Mouse (Mus musculus) kidney, postnatal 0 days (tissue): Measurements from ENCODE around the gene Rnft1. TPM values are rescaled to one million over a fixed set of nuclear protein-coding genes. Genes with fewer than 3 reads are reported as not detected.
A peak's percentile ranks its signal among the peaks of the same experiment; 100 is the strongest.

Experiments used
- ATAC-seq: fragments of 200-750 bp; cut with Nextera tagmentation; replicated peaks from 2 replicates; pipeline ENCODE4 v1.8.0; 2017; ENCODE audit warnings: low read depth, moderate number of reproducible peaks, moderate TSS enrichment, moderate library complexity; ENCODE audit not compliant: low FRiP score
- DNase-seq: peaks from one replicate; pipeline ENCODE4 v3.0.0-alpha.2; 2016; ENCODE audit warnings: low spot score
- H3K27ac ChIP-seq: fragments of 300-500 bp; sonication (generic); 2 replicates; pipeline ENCODE4 v1.5.1; 2014; ENCODE audit warnings: mild to moderate bottlenecking
- H3K27me3 ChIP-seq: fragments of 300-500 bp; sonication (generic); 2 replicates; pipeline ENCODE4 v1.6.1; 2014; ENCODE audit warnings: low read length, mixed read lengths; ENCODE audit not compliant: insufficient read depth
- H3K36me3 ChIP-seq: fragments of 300-500 bp; sonication (generic); 2 replicates; pipeline ENCODE4 v1.6.1; 2014; ENCODE audit warnings: low read length, mixed read lengths; ENCODE audit not compliant: insufficient read depth
- H3K4me1 ChIP-seq: fragments of 300-500 bp; sonication (generic); replicated peaks from 2 replicates; pipeline ENCODE4 v1.6.1; 2014; ENCODE audit warnings: antibody characterized with exemption, low read length, mixed read lengths; ENCODE audit not compliant: insufficient read depth
- H3K4me2 ChIP-seq: fragments of 300-500 bp; sonication (generic); 2 replicates; pipeline ENCODE4 v1.6.1; 2014; ENCODE audit warnings: mild to moderate bottlenecking, low read length, moderate library complexity, mixed read lengths
- H3K4me3 ChIP-seq: fragments of 300-500 bp; sonication (generic); replicated peaks from 2 replicates; pipeline ENCODE4 v1.5.1; 2014; ENCODE audit warnings: low read depth, low read length
- H3K9ac ChIP-seq: fragments of 300-500 bp; sonication (generic); 2 replicates; pipeline ENCODE4 v1.6.1; 2014; ENCODE audit warnings: low read depth, low read length
- H3K9me3 ChIP-seq: fragments of 300-500 bp; sonication (generic); replicated peaks from 2 replicates; pipeline ENCODE4 v1.6.1; 2016; ENCODE audit warnings: low read length, inconsistent platforms, mixed read lengths
- CTCF ChIP-seq: IDR thresholded peaks from 2 replicates; pipeline ENCODE4 v1.5.1; 2016; ENCODE audit warnings: antibody characterized with exemption, low read depth, mild to moderate bottlenecking, moderate library complexity
- WGBS: fragments of 180-500 bp; shearing (Covaris S2); extraction: QIAGEN DNeasy Blood & Tissue Kit; methylation state at CpG from one replicate; pipeline ENCODE4 v1.1.7; 2014; 5-methylcytosine and 5-hydroxymethylcytosine counted together
- polyA plus RNA-seq: library from polyadenylated mRNA; unstranded; fragments of >200 nt; fragmentation: Nextera tagmentation; extraction: Ambion mirVana; gene quantifications from 2 replicates; pipeline ENCODE4 v1.2.1, GENCODE M21; 2015

Gene Rnft1
- polyA plus RNA-seq, 1 experiment from 2014 or later: 48.3 TPM

DNA sequence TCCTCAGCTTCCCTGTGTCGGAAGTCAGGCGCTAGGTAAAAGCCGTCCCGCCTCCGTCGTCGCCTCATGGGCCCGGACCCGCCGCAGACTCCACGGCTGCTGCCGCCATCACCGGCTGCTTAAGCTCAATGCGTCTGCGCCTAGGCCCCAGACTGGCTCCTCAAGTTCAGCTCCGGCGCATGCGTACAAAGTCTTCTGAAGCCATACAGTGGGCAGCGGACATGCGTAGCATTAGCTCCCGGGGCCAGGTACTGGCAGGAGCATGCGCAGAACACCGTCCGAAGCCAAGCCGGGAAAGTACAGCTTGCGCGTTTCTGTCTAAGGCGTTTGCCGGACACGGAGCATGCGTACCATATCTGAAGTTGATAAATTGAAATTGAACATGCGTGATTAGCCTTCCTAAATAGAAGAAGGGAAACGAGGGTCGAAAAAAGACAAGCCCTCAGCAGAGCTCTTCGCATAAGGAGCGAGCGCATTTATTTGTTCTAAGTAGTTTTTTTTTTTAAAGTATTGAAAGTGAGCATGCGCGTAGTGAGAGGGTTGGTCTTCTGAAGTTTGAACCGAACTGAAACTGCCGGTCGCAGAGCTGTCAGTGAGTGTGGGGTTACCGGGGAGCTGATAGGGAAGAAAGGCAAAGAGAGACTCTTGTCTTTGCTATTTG lies 60.3 kb downstream of the Rnft1 start, which contains the start of the genes Rps6kb1 and Tubd1:
Gene Rps6kb1, minus strand, starts transcription at position 167 of the 661 bp plus-strand sequence.
Gene Tubd1, plus strand, starts transcription at position 353 of the 661 bp plus-strand sequence.
- Histone ChIP-seq H3K4me3 (peak within 1 kb of the TSS; percentile 89), H3K27ac (peak within 1 kb of the TSS; percentile 87), H3K36me3 (no peaks in the 10 kb centered on the region), H3K4me2 (peak within 1 kb of the TSS; percentile 72), H3K9me3 (no peaks in the 10 kb centered on the region), H3K4me1 (0 out of 2 replicates have a peak, but pooled peaks cover 3% of the 10 kb centered on the region), H3K27me3 (no peaks in the 10 kb centered on the region), H3K9ac (peak within 1 kb of the TSS; percentile 95)
- DNase-seq: peak; percentile 100
- peak; percentile 96 for ATAC-seq
- no peak for TF ChIP-seq CTCF
- under 1% methylated on average over 43 of the region's 43 CpGs for WGBS

DNA sequence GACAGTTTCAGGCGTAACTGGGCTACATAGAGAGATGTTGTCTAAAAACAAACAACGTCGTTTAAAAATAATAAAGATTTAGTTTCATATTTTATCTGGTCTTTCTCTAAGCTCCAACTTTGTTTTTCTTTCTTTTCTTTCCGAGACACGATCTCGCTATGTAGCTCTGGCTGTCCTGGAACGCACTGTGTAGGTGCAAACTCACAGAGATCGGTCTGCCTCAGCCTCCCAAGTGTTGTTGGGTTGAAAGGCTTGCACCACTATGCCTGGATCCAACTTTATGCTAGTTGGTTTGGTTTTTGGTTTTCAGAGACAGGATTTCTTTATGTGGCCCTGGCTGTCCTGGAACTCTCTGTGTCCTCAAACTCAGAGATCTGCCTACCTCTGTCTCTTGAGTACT lies 61.1 kb downstream of the Rnft1 start:
- no peaks in the 10 kb centered on the region for H3K36me3 ChIP-seq
- H3K4me1 ChIP-seq: 0 out of 2 replicates have a peak, but pooled peaks cover 3% of the 10 kb centered on the region
- DNase-seq: no peak
- no peak for TF ChIP-seq CTCF
- H3K9ac ChIP-seq: peak overlapping the region; percentile 95
- no peak for ATAC-seq
- WGBS: 71% methylated on average over 8 of the region's 8 CpGs
- no peaks in the 10 kb centered on the region for H3K27me3 ChIP-seq
- peak overlapping the region; percentile 62 for H3K4me2 ChIP-seq
- H3K27ac ChIP-seq: no peak overlapping the region
- H3K9me3 ChIP-seq: no peaks in the 10 kb centered on the region
- peak overlapping the region; percentile 89 for H3K4me3 ChIP-seq

DNA sequence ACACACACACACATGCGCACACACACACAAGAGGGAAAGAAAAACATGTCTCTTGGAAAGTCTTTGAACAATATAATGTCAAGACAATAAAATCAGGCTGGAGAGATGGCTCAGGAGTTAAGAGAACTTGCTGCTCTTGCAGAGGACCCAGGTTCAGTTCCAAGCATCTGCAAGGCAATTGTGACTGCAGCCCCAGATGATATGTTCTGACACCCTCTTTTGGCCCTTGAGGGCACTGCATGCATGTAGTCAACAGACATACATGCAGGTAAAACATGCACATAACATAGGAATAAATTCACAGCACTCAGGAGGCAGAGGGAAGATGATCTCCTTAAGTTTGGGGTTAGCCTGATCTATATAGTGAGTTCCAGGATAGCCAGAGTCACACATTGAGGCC lies 63.0 kb downstream of the Rnft1 start:
- no peak for DNase-seq
- no peaks in the 10 kb centered on the region for H3K27me3 ChIP-seq
- H3K9me3 ChIP-seq: no peaks in the 10 kb centered on the region
- H3K27ac ChIP-seq: no peak overlapping the region
- H3K4me1 ChIP-seq: 0 out of 2 replicates have a peak, but pooled peaks cover 3% of the 10 kb centered on the region
- no peak overlapping the region for H3K4me3 ChIP-seq
- H3K4me2 ChIP-seq: no peak overlapping the region
- 100% methylated on average over 1 of the region's 1 CpGs for WGBS
- no peak for TF ChIP-seq CTCF
- ATAC-seq: no peak
- H3K9ac ChIP-seq: no peak overlapping the region
- no peaks in the 10 kb centered on the region for H3K36me3 ChIP-seq

Other genes with a start within 250 kb of the Rnft1 start
- 16.9 and 19.3 TPM in 2 replicates for gene Ints2, start 227.1 kb upstream of the Rnft1 start, polyA plus RNA-seq
- gene Med13, start 127.1 kb upstream of the Rnft1 start, polyA plus RNA-seq: 8.1 and 8.3 TPM in 2 replicates
- 50.8 and 55.8 TPM in 2 replicates for gene Rps6kb1, start 60.1 kb downstream of the Rnft1 start, polyA plus RNA-seq
- 8.4 and 8.5 TPM in 2 replicates for gene Tubd1, start 60.3 kb downstream of the Rnft1 start, polyA plus RNA-seq
- gene Vmp1, start 199.2 kb downstream of the Rnft1 start, polyA plus RNA-seq: 222 and 249 TPM in 2 replicates
- 28.6 and 31.2 TPM in 2 replicates for gene Ptrh2, start 199.3 kb downstream of the Rnft1 start, polyA plus RNA-seq